Mouse (Mus musculus) adrenal gland, postnatal 25 days (tissue): ENCODE measurements around the gene Gm21732. TPM values are rescaled to one million over a fixed set of nuclear protein-coding genes. Genes with fewer than 3 reads are reported as not detected.
"Not testable (repeated sequence)": the region's sequence is repeated elsewhere in the genome, so short reads cannot be mapped to it uniquely, and the experiment has no call there.

Source experiments
- DNase-seq: peaks from one replicate; pipeline ENCODE4 v3.0.0; 2021; ENCODE audit warnings: mixed read lengths
- long read RNA-seq: library from polyadenylated mRNA; stranded (forward); transcript quantifications from one replicate; pipeline ENCODE4 v2.0.0, GENCODE M21; 2021
- total RNA-seq: library from RNA; stranded (reverse); gene quantifications from 2 replicates; pipeline ENCODE4 v1.2.3, GENCODE M21; 2021

The Gm21732 gene
- total RNA-seq: not detected in 2 replicates
- long read RNA-seq: 0 reads

- DNase-seq: not testable (repeated sequence)
Observed at GRCm38 (mm10) chrY:38575591-38575990, at the start of gene Gm21732. Gene Gm21732, minus strand, starts transcription at chrY:38575691.

Other genes starting within 250 kb of the Gm21732 start
- not detected in 2 replicates for gene Gm20897, start 73.5 kb downstream of the Gm21732 start, total RNA-seq